Mouse (Mus musculus) forebrain, postnatal 0 days (tissue): Measurements from ENCODE around the gene Hcst. TPM values are rescaled to one million over a fixed set of nuclear protein-coding genes. Genes with fewer than 3 reads are reported as not detected.

Experiments used
- ATAC-seq: fragments of 200-750 bp; cut with Nextera tagmentation; 2 replicates; pipeline ENCODE4 v1.8.0; 2017; ENCODE audit warnings: mild to moderate bottlenecking, moderate library complexity
- DNase-seq: peaks from one replicate; pipeline ENCODE4 v3.0.0-alpha.2; 2015
- H3K27ac ChIP-seq: fragments of 300-500 bp; sonication (generic); 2 replicates; pipeline ENCODE4 v1.5.1; 2014; ENCODE audit warnings: low read depth, mild to moderate bottlenecking, antibody characterized with exemption, low read length, moderate library complexity, mixed read lengths
- H3K27me3 ChIP-seq: fragments of 300-500 bp; sonication (generic); 2 replicates; pipeline ENCODE4 v1.6.1; 2014; ENCODE audit warnings: mild to moderate bottlenecking, low read length, mixed read lengths; ENCODE audit not compliant: insufficient read depth
- H3K36me3 ChIP-seq: fragments of 300-500 bp; sonication (generic); 2 replicates; pipeline ENCODE4 v1.6.1; 2014; ENCODE audit warnings: mild to moderate bottlenecking, moderate library complexity; ENCODE audit not compliant: insufficient read depth
- H3K4me1 ChIP-seq: fragments of 300-500 bp; sonication (generic); 2 replicates; pipeline ENCODE4 v1.6.1; 2014; ENCODE audit warnings: antibody characterized with exemption; ENCODE audit not compliant: insufficient read depth
- H3K4me2 ChIP-seq: fragments of 300-500 bp; sonication (generic); 2 replicates; pipeline ENCODE4 v1.6.1; 2014; ENCODE audit warnings: low read depth, mild to moderate bottlenecking, moderate library complexity
- H3K4me3 ChIP-seq: fragments of 300-500 bp; sonication (generic); 2 replicates; pipeline ENCODE4 v1.5.1; 2014; ENCODE audit warnings: low read depth, low read length, mixed read lengths
- H3K9ac ChIP-seq: fragments of 300-500 bp; sonication (generic); 2 replicates; pipeline ENCODE4 v1.6.1; 2014; ENCODE audit warnings: mild to moderate bottlenecking
- H3K9me3 ChIP-seq: fragments of 300-500 bp; sonication (generic); 2 replicates; pipeline ENCODE4 v1.6.1; 2016; ENCODE audit warnings: low read length
- CTCF ChIP-seq: sonication (generic); IDR thresholded peaks from 2 replicates; pipeline ENCODE4 v1.5.1; 2016; ENCODE audit warnings: antibody characterized with exemption, control low read depth, low read depth
- WGBS: fragments of 180-500 bp; shearing (Covaris S2); extraction: QIAGEN DNeasy Blood & Tissue Kit; methylation state at CpG from one replicate; pipeline ENCODE4 v1.1.7; 2014; 5-methylcytosine and 5-hydroxymethylcytosine counted together
- polyA plus RNA-seq: library from polyadenylated mRNA; unstranded; fragments of >200 nt; fragmentation: Nextera tagmentation; extraction: Ambion mirVana; gene quantifications from 2 replicates; pipeline ENCODE4 v1.2.1, GENCODE M21; 2015
- total RNA-seq: library from RNA; depleted of rRNA; stranded (reverse); fragments of >200 nt; gene quantifications from 2 replicates; pipeline ENCODE4 v1.2.3, GENCODE M21; 2014; rRNA removed

Gene Hcst
- total RNA-seq = 1.1 TPM in 1 of 2 replicates, not detected in the other
- polyA plus RNA-seq = 0.41 and 0.87 TPM in 2 replicates

DNA sequence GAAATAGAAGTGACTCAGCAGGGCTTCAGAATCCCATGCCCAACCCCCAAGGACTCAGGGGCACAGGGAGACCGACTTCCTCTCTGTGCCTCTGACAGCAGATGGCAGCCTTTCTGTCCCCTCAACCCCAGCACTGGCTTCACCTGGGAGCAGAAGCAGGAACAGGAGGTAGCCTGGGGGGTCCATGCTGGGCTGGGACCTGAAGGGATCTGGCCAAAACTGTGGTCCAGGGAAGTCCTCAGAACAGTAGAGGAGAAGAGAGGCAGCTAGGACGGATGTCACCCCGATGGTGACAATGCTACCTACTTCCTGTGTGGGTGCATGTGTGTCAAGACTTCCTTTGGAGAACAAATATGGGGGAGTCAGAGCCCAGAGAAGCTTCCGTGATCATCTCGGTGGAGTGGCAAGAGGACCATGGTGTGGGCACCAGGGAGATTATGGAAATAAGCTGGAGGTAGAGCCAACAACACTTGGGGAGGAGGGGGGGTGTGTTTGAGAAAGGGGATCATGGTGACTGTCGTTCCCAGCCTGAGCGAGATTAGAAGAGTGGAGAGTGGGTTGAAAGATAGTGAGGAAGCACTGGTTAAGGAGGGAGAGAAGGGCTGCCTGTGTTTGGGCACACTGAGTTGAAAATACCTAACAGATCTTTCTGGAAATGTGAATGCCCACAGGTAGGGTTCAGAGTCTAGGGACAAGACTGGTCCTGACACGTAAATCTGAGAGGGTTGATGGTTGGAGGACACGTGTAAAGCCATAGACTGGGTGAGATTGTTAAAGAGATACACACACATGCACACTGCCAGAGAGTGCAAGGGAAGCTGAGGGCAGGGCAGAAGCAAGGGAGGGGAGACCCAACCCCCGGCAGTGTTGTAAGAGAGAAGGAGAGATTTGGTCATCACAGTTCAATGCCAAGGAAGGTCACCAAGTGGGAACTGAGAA is at the start of gene Hcst:
TSS of gene Hcst (minus strand) at position 294 of the 939 bp plus-strand sequence.
- Histone ChIP-seq H3K4me3 (no peak within 1 kb of the TSS), H3K4me1 (no peaks in the 10 kb centered on the region; the same call in 1 of the 2 replicates), H3K9me3 (no peaks in the 10 kb centered on the region), H3K4me2 (no peak within 1 kb of the TSS), H3K36me3 (no peaks in the 10 kb centered on the region; the same call in 1 of the 2 replicates), H3K27ac (no peak within 1 kb of the TSS), H3K9ac (no peak within 1 kb of the TSS), H3K27me3 (no peaks in the 10 kb centered on the region)
- no peak for TF ChIP-seq CTCF
- ATAC-seq (no peak), DNase-seq (no peak)
- 76% methylated on average over 10 of the region's 10 CpGs for WGBS

DNA sequence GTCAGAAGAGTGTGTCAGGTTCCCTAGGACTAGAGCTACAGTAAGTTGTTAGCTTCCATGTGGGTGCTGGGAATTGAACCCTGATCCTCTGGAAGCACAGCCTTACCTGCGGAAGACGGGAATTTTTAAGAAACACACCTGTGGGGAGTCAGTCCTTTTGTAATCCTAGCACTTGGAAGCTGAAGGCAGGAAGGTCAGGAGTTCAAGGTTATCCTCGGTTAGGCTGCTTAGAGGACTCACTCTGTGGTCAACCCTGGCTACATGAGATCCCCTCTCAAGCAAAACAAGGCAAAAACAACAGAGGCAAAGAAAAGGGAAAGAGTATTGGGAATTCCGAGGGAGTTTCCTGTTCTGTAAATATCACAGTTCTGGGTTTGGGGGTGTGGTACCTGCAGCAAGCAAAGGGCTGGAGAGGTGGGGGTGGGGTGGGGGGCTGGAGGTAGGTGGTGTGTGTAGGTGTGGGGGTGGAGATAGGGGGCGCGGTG is 45.2 kb upstream of the Hcst start:
- H3K36me3 ChIP-seq = no peaks in the 10 kb centered on the region
- H3K9ac ChIP-seq = no peak overlapping the region
- no peak overlapping the region for H3K27ac ChIP-seq
- H3K4me3 ChIP-seq = no peak overlapping the region
- DNase-seq (no peak), ATAC-seq (no peak)
- H3K4me1 ChIP-seq = no peaks in the 10 kb centered on the region
- no peaks in the 10 kb centered on the region for H3K9me3 ChIP-seq
- 16% methylated on average over 6 of the region's 6 CpGs for WGBS
- no peak overlapping the region for H3K4me2 ChIP-seq
- TF ChIP-seq CTCF = no peak
- peaks cover 63% of the 10 kb centered on the region for H3K27me3 ChIP-seq

DNA sequence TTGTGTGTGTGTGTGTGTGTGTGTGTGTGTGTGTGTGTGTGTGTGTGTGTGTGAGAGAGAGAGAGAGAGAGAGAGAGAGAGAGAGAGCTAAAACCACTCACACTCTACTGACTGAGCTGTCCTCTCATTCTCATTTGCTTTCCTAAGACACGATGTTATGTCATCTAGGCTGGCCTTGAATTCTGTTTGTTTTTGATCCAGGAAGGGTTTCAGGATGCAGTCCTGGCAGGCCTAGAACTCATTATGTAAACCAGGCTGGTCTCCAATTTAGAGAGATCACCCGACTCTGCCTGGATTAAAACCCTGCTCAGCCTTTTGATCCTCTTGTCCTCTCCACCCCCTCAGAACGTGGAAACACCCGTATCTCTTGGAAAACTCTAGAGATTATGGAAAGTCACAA is 44.3 kb upstream of the Hcst start:
- ATAC-seq (no peak), DNase-seq (no peak)
- TF ChIP-seq CTCF = no peak
- Histone ChIP-seq H3K27me3 (peaks cover 71% of the 10 kb centered on the region), H3K36me3 (no peaks in the 10 kb centered on the region), H3K9ac (no peak overlapping the region), H3K4me3 (no peak overlapping the region), H3K9me3 (no peaks in the 10 kb centered on the region), H3K27ac (no peak overlapping the region), H3K4me1 (no peaks in the 10 kb centered on the region), H3K4me2 (no peak overlapping the region)
- 6% methylated on average over 4 of the region's 4 CpGs for WGBS

DNA sequence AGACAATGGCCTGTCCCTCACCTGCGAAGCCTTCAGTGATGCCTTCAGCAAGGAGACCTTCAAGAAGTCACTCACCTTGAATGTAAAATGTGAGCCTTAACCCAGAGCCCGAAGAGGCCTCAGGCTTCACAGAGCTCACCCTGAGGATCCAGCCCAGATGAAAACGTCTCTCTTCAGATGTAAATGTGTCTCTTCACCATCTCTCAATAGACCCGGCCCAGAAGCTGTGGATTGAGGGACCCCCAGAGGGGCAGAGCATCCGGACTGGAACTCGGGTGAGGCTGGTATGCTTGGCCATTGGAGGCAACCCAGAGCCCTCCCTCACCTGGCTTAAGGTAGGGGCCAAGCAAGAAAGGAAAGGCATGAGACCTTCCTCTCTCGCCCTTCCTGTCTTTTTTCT is 43.9 kb upstream of the Hcst start:
- no peak overlapping the region for H3K4me2 ChIP-seq
- peaks cover 75% of the 10 kb centered on the region for H3K27me3 ChIP-seq
- H3K9ac ChIP-seq = no peak overlapping the region
- no peak for TF ChIP-seq CTCF
- no peaks in the 10 kb centered on the region for H3K9me3 ChIP-seq
- H3K36me3 ChIP-seq = no peaks in the 10 kb centered on the region
- H3K27ac ChIP-seq = no peak overlapping the region
- DNase-seq (no peak), ATAC-seq (no peak)
- WGBS = 23% methylated on average over 7 of the region's 7 CpGs
- H3K4me3 ChIP-seq = no peak overlapping the region
- H3K4me1 ChIP-seq = no peaks in the 10 kb centered on the region

DNA sequence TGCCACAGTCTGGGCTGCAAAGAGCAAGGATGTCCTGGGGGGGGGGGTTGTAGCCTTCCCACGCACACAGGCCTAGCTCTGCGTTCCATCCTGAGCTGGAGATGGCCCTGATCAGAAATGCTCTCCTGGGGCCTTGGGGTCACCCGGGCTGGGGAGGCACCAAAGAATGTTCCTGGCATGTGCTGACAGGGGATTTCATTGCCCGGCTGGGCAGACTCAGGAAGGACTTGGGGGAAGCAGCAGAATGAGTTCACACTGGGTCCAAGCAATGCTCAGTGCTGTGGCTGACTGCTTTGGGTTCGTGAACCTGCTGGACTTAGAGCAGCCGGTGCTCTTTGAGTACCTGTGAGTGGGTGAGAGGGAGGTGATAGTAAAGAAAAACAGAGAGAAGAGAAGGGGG is 39.8 kb upstream of the Hcst start:
- ATAC-seq = no peak
- 0 out of 2 replicates have a peak, but pooled peaks cover 4% of the 10 kb centered on the region for H3K9me3 ChIP-seq
- no peak overlapping the region for H3K27ac ChIP-seq
- no peaks in the 10 kb centered on the region for H3K36me3 ChIP-seq
- DNase-seq = no peak
- H3K27me3 ChIP-seq = peaks cover 70% of the 10 kb centered on the region
- WGBS = 33% methylated on average over 6 of the region's 6 CpGs
- H3K4me2 ChIP-seq = no peak overlapping the region
- no peak overlapping the region for H3K4me3 ChIP-seq
- H3K9ac ChIP-seq = no peak overlapping the region
- no peak for TF ChIP-seq CTCF
- H3K4me1 ChIP-seq = peaks cover 4% of the 10 kb centered on the region; the same call in 1 of the 2 replicates

DNA sequence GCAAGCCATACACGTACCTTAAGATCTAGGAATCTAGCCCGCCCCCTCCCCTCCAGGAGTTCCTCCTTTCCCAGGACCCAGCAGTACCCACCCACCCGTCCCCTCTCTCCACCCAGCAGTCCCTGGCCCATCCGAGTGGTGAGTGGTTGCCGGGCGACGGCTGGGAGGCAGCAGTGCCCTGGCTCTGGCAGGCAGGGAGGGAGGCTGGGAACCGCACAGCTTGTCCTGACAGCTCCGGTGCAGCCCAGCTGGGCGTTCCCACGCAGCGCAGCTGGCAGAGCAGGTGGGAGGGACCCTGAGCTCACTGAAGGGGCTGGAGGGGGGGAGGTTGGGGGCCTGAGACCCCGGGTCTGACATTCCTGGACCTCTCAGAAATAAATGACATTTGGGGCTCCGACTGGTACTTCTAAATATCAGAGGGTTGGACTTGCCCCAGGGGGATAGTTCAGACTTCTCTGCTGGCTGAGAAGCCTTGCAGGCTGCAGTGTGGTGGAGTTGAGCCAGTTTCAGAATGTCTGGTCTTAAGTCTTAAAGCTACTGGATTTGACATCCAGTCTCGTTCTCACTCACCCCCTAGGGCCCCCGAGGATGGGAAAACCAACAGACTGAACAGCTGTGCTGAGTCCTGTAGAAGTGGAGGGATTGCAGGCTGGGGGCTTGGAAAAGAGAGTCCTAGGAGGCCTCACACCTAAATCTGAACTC is 38.1 kb upstream of the Hcst start, which contains the start of the genes Kirrel2 and Nphs1:
TSS of gene Kirrel2 (minus strand) at position 62 of the 702 bp plus-strand sequence.
TSS of gene Nphs1 (plus strand) at position 687 of the 702 bp plus-strand sequence.
- Histone ChIP-seq H3K4me2 (peak within 1 kb of the TSS; percentile 42), H3K9me3 (0 out of 2 replicates have a peak, but pooled peaks cover 4% of the 10 kb centered on the region), H3K9ac (no peak within 1 kb of the TSS), H3K27me3 (peaks cover 77% of the 10 kb centered on the region), H3K4me3 (peak within 1 kb of the TSS; percentile 11), H3K27ac (no peak within 1 kb of the TSS), H3K36me3 (no peaks in the 10 kb centered on the region), H3K4me1 (peaks cover 4% of the 10 kb centered on the region; the same call in 1 of the 2 replicates)
- peak; percentile 92 for ATAC-seq
- TF ChIP-seq CTCF = no peak
- peak; percentile 56 for DNase-seq
- WGBS = 6% methylated on average over 16 of the region's 16 CpGs
